Mouse (Mus musculus): Measurements from ENCODE around the gene Phf20.
A peak's percentile ranks its signal among the peaks of the same experiment; 100 is the strongest.

Phf20 gene

GRCm38 (mm10) chr2:156196302-156197128, at the start of gene Phf20:
Gene Phf20, plus strand, starts transcription at chr2:156196466.
- DNase-seq (ENCODE audit: low read depth): peak; percentile 97

- DNase-seq (ENCODE audit: low read depth): no peak
These were observed 48.9 kb upstream of the Phf20 start for GRCm38 (mm10) chr2:156147316-156147915.

- DNase-seq (ENCODE audit: low read depth): peak; percentile 52
These were observed 44.7 kb upstream of the Phf20 start for GRCm38 (mm10) chr2:156151538-156151937.

GRCm38 (mm10) chr2:156165478-156165877, 30.8 kb upstream of the Phf20 start:
- peak; percentile 55 for DNase-seq (ENCODE audit: low read depth)

- no peak for DNase-seq (ENCODE audit: low read depth)
These were observed 29.7 kb upstream of the Phf20 start for GRCm38 (mm10) chr2:156166557-156166956.

GRCm38 (mm10) chr2:156177079-156177478, 19.2 kb upstream of the Phf20 start:
- no peak for DNase-seq (ENCODE audit: low read depth)

- no peak for DNase-seq (ENCODE audit: low read depth)
These were observed 18.6 kb upstream of the Phf20 start for GRCm38 (mm10) chr2:156177651-156178050.

- peak; percentile 79 for DNase-seq (ENCODE audit: low read depth)
These were observed 17.0 kb upstream of the Phf20 start for GRCm38 (mm10) chr2:156179046-156179795.

GRCm38 (mm10) chr2:156179796-156180093, 16.5 kb upstream of the Phf20 start:
- DNase-seq (ENCODE audit: low read depth): no peak

- peak; percentile 100 for DNase-seq (ENCODE audit: low read depth)
These were observed 16.0 kb upstream of the Phf20 start, which contains the start of gene Rbm39 for GRCm38 (mm10) chr2:156180094-156180821. Gene Rbm39, minus strand, starts transcription at chr2:156180238.

GRCm38 (mm10) chr2:156180824-156181590, 15.3 kb upstream of the Phf20 start:
- no peak for DNase-seq (ENCODE audit: low read depth)

- DNase-seq (ENCODE audit: low read depth): no peak
These were observed 14.7 kb upstream of the Phf20 start for GRCm38 (mm10) chr2:156181592-156181991.

- peak; percentile 76 for DNase-seq (ENCODE audit: low read depth)
These were observed 7.0 kb upstream of the Phf20 start for GRCm38 (mm10) chr2:156189241-156189640.

GRCm38 (mm10) chr2:156190004-156190896, 6.0 kb upstream of the Phf20 start:
- DNase-seq (ENCODE audit: low read depth): peak; percentile 92

- no peak for DNase-seq (ENCODE audit: low read depth)
These were observed 4.7 kb upstream of the Phf20 start for GRCm38 (mm10) chr2:156191540-156191939.

GRCm38 (mm10) chr2:156192068-156192467, 4.2 kb upstream of the Phf20 start:
- no peak for DNase-seq (ENCODE audit: low read depth)

- no peak for DNase-seq (ENCODE audit: low read depth)
These were observed 3.0 kb upstream of the Phf20 start for GRCm38 (mm10) chr2:156193066-156193862.

GRCm38 (mm10) chr2:156194571-156194970, 1.7 kb upstream of the Phf20 start:
- no peak for DNase-seq (ENCODE audit: low read depth)

GRCm38 (mm10) chr2:156197129-156197911, 1.1 kb downstream of the Phf20 start:
- no peak for DNase-seq (ENCODE audit: low read depth)

All from 416B (cell line).